Mouse (Mus musculus) kidney, embryonic 14.5 days (tissue): ENCODE data around the gene Gdap1l1. TPM values are rescaled to one million over a fixed set of nuclear protein-coding genes. Genes with fewer than 3 reads are reported as not detected.
A peak's percentile ranks its signal among the peaks of the same experiment; 100 is the strongest.

Source experiments
- ATAC-seq: fragments of 200-750 bp; cut with Nextera tagmentation; 2 replicates; pipeline ENCODE4 v1.8.0; 2017; ENCODE audit warnings: moderate number of reproducible peaks, mild to moderate bottlenecking, moderate TSS enrichment, moderate library complexity; ENCODE audit not compliant: low FRiP score, low TSS enrichment
- H3K27ac ChIP-seq: fragments of 300-500 bp; sonication (generic); 2 replicates; pipeline ENCODE4 v1.5.1; 2014; ENCODE audit warnings: low read depth, mild to moderate bottlenecking, low read length, moderate library complexity, mixed read lengths
- H3K27me3 ChIP-seq: fragments of 300-500 bp; sonication (generic); 2 replicates; pipeline ENCODE4 v1.6.1; 2014; ENCODE audit warnings: mild to moderate bottlenecking, low read length; ENCODE audit not compliant: control insufficient read depth, insufficient read depth
- H3K36me3 ChIP-seq: fragments of 300-500 bp; sonication (generic); 2 replicates; pipeline ENCODE4 v1.6.1; 2014; ENCODE audit warnings: low read length, mixed read lengths; ENCODE audit not compliant: control insufficient read depth, insufficient read depth
- H3K4me1 ChIP-seq: fragments of 300-500 bp; sonication (generic); 2 replicates; pipeline ENCODE4 v1.6.1; 2014; ENCODE audit warnings: low read length, mixed read lengths; ENCODE audit not compliant: control insufficient read depth, insufficient read depth
- H3K4me2 ChIP-seq: fragments of 300-500 bp; sonication (generic); replicated peaks from 2 replicates; pipeline ENCODE4 v1.6.1; 2014; ENCODE audit warnings: low read depth, mild to moderate bottlenecking, low read length
- H3K4me3 ChIP-seq: fragments of 300-500 bp; sonication (generic); 2 replicates; pipeline ENCODE4 v1.5.1; 2014; ENCODE audit warnings: mild to moderate bottlenecking, low read length
- H3K9ac ChIP-seq: fragments of 300-500 bp; sonication (generic); 2 replicates; pipeline ENCODE4 v1.6.1; 2014; ENCODE audit warnings: low read depth, mild to moderate bottlenecking, low read length, moderate library complexity
- H3K9me3 ChIP-seq: fragments of 300-500 bp; sonication (generic); 2 replicates; pipeline ENCODE4 v1.6.1; 2016; ENCODE audit warnings: low read length; ENCODE audit not compliant: control insufficient read depth
- WGBS: fragments of 180-500 bp; shearing (Covaris S2); extraction: QIAGEN DNeasy Blood & Tissue Kit; methylation state at CpG from one replicate; pipeline ENCODE4 v1.1.7; 2014; 5-methylcytosine and 5-hydroxymethylcytosine counted together
- polyA plus RNA-seq: library from polyadenylated mRNA; unstranded; fragments of >200 nt; fragmentation: Nextera tagmentation; extraction: Ambion mirVana; gene quantifications from 2 replicates; pipeline ENCODE4 v1.2.1, GENCODE M21; 2014

Gdap1l1 gene
- 0.41 and 0.74 TPM in 2 replicates for polyA plus RNA-seq

DNA sequence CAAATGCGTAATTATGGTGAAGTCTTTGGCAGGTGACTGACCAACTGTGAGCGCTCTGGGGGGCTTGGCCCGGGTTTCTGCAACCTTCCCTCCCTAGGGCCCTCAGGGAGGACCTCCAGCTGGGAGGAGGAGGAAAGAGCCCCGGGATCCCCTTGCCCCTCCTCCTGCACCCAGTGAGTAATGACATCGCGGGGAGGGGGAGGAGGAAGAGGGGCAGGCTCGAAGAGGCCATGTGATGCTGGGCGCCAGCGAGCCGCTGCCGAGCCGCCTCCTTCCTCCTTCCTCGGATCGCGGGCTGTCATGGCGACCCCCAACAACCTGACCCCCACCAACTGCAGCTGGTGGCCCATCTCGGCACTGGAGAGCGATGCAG, at the start of gene Gdap1l1:
Gdap1l1 (plus strand) TSS at position 231 of the 373 bp plus-strand sequence.
- H3K4me3 ChIP-seq, result peak within 1 kb of the TSS; percentile 36
- H3K4me1 ChIP-seq, result 0 out of 2 replicates have a peak, but pooled peaks cover 6% of the 10 kb centered on the region
- H3K27ac ChIP-seq, result no peak within 1 kb of the TSS
- ATAC-seq, result no peak
- H3K27me3 ChIP-seq, result peaks cover 11% of the 10 kb centered on the region
- 1% methylated on average over 12 of the region's 18 CpGs for WGBS
- no peaks in the 10 kb centered on the region for H3K9me3 ChIP-seq
- peak within 1 kb of the TSS; percentile 46 for H3K4me2 ChIP-seq
- no peaks in the 10 kb centered on the region for H3K36me3 ChIP-seq
- no peak within 1 kb of the TSS for H3K9ac ChIP-seq

- Histone ChIP-seq H3K9me3 (no peaks in the 10 kb centered on the region), H3K4me2 (no peak overlapping the region), H3K4me3 (no peak overlapping the region), H3K27ac (no peak overlapping the region), H3K36me3 (no peaks in the 10 kb centered on the region), H3K4me1 (no peaks in the 10 kb centered on the region), H3K9ac (no peak overlapping the region), H3K27me3 (no peaks in the 10 kb centered on the region)
- WGBS, result 70% methylated on average over 6 of the region's 6 CpGs
- no peak for ATAC-seq
Measured at GRCm38 (mm10) chr2:163392436-163392835, 45.8 kb upstream of the Gdap1l1 start.

- 90% methylated on average over 10 of the region's 10 CpGs for WGBS
- no peak overlapping the region for H3K9ac ChIP-seq
- no peak overlapping the region for H3K4me3 ChIP-seq
- no peak overlapping the region for H3K4me2 ChIP-seq
- H3K27me3 ChIP-seq, result no peaks in the 10 kb centered on the region
- no peak overlapping the region for H3K27ac ChIP-seq
- ATAC-seq, result no peak
- no peaks in the 10 kb centered on the region for H3K9me3 ChIP-seq
- no peaks in the 10 kb centered on the region for H3K36me3 ChIP-seq
- no peaks in the 10 kb centered on the region for H3K4me1 ChIP-seq
Measured at GRCm38 (mm10) chr2:163393241-163393640, 45.0 kb upstream of the Gdap1l1 start.

GRCm38 (mm10) chr2:163393976-163394375, 44.3 kb upstream of the Gdap1l1 start:
- H3K4me1 ChIP-seq, result 0 out of 2 replicates have a peak, but pooled peaks cover 2% of the 10 kb centered on the region
- H3K9me3 ChIP-seq, result no peaks in the 10 kb centered on the region
- H3K36me3 ChIP-seq, result no peaks in the 10 kb centered on the region
- no peak overlapping the region for H3K4me3 ChIP-seq
- no peak overlapping the region for H3K9ac ChIP-seq
- H3K27me3 ChIP-seq, result no peaks in the 10 kb centered on the region
- WGBS, result 75% methylated on average over 6 of the region's 6 CpGs
- no peak for ATAC-seq
- no peak overlapping the region for H3K27ac ChIP-seq
- no peak overlapping the region for H3K4me2 ChIP-seq

DNA sequence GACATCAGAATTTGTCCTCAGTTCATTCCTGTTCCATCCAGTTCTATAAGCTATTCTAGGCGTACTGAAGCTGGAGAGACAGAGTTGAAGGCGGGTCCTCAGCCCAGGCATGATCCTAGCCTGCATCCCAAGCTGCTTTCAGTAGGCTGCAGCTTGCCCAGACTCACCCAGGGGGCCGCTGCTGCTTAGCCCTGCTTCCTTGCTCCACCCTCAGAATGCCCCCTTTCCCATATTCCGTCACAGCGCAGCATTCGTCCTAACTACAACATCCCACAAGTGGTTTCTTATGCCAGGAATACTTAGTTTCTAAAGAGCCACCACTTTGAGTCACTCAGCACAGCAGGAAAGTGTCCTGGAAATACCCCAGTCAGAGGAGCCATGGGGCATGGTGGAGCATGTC, 43.3 kb upstream of the Gdap1l1 start:
- H3K4me1 ChIP-seq, result 0 out of 2 replicates have a peak, but pooled peaks cover 2% of the 10 kb centered on the region
- no peak overlapping the region for H3K27ac ChIP-seq
- ATAC-seq, result no peak
- H3K9me3 ChIP-seq, result no peaks in the 10 kb centered on the region
- no peaks in the 10 kb centered on the region for H3K36me3 ChIP-seq
- 81% methylated on average over 6 of the region's 6 CpGs for WGBS
- no peaks in the 10 kb centered on the region for H3K27me3 ChIP-seq
- no peak overlapping the region for H3K9ac ChIP-seq
- no peak overlapping the region for H3K4me3 ChIP-seq
- no peak overlapping the region for H3K4me2 ChIP-seq

- Histone ChIP-seq H3K4me2 (peak overlapping the region; percentile 38), H3K36me3 (no peaks in the 10 kb centered on the region), H3K9me3 (no peaks in the 10 kb centered on the region), H3K27me3 (no peaks in the 10 kb centered on the region), H3K27ac (no peak overlapping the region), H3K4me1 (0 out of 2 replicates have a peak, but pooled peaks cover 2% of the 10 kb centered on the region), H3K9ac (0 out of 2 replicates have a peak overlapping the region, but pooled peaks have one; percentile 15), H3K4me3 (peak overlapping the region; percentile 22)
- no peak for ATAC-seq
- WGBS, result 88% methylated on average over 19 of the region's 19 CpGs
Measured at GRCm38 (mm10) chr2:163397071-163397470, 41.2 kb upstream of the Gdap1l1 start.

DNA sequence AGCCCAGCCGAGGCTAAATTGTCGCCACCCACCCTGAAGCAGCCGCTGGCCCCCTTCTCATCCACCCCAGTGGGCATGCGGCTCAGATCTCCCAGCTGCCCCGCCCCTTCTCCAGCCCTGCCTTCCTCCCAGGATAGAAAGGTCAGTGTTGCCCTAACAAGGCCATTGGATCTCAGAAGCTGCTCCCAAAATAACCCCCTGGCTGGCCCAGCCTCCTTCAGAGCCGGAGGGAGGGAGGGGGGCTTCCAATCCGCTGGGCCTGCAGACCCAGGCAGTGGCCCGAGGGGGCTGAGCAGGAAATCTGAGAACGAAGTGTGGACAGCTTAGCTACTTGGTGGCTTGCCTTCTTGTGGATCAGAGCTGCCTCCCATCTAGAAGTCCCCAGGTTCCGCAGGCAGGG, 40.4 kb upstream of the Gdap1l1 start, which contains the start of gene Jph2:
Jph2 (minus strand) TSS at position 89 of the 400 bp plus-strand sequence.
- Histone ChIP-seq H3K36me3 (no peaks in the 10 kb centered on the region), H3K4me3 (peak within 1 kb of the TSS; percentile 22), H3K9ac (peak within 1 kb of the TSS; percentile 15; the same call in 1 of the 2 replicates), H3K4me1 (0 out of 2 replicates have a peak, but pooled peaks cover 2% of the 10 kb centered on the region), H3K9me3 (no peaks in the 10 kb centered on the region), H3K27me3 (no peaks in the 10 kb centered on the region), H3K27ac (0 out of 2 replicates have a peak within 1 kb of the TSS, but pooled peaks have one; percentile 12), H3K4me2 (peak within 1 kb of the TSS; percentile 38)
- 4% methylated on average over 10 of the region's 10 CpGs for WGBS
- peak; percentile 87 for ATAC-seq

GRCm38 (mm10) chr2:163398770-163399169, 39.5 kb upstream of the Gdap1l1 start:
- Histone ChIP-seq H3K4me2 (no peak overlapping the region), H3K36me3 (no peaks in the 10 kb centered on the region), H3K4me3 (no peak overlapping the region), H3K27ac (no peak overlapping the region), H3K9me3 (no peaks in the 10 kb centered on the region), H3K9ac (no peak overlapping the region), H3K4me1 (0 out of 2 replicates have a peak, but pooled peaks cover 2% of the 10 kb centered on the region), H3K27me3 (no peaks in the 10 kb centered on the region)
- 76% methylated on average over 4 of the region's 4 CpGs for WGBS
- ATAC-seq, result no peak

DNA sequence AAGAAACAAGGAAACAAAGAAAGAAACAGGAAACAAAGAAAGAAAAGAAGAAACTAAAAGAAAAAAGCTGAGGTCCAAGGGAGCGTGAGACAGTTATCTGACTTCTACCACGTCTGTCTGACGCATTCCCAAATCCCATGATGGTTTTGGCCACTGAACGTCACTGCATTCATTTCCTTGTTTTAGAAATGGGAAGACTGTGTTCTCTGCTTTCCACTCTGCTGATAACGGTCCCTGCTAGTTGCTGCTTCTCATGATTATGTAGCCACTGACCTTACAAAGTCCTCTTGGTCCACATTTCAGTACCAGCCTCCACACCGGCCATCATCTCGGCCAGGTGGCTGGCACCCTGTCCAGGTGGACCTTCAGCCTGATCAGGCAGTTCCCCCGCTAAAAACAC, 39.1 kb upstream of the Gdap1l1 start:
- H3K4me3 ChIP-seq, result no peak overlapping the region
- H3K9ac ChIP-seq, result no peak overlapping the region
- H3K36me3 ChIP-seq, result no peaks in the 10 kb centered on the region
- no peak for ATAC-seq
- WGBS, result 82% methylated on average over 8 of the region's 8 CpGs
- 0 out of 2 replicates have a peak, but pooled peaks cover 2% of the 10 kb centered on the region for H3K4me1 ChIP-seq
- H3K9me3 ChIP-seq, result no peaks in the 10 kb centered on the region
- no peak overlapping the region for H3K4me2 ChIP-seq
- H3K27ac ChIP-seq, result no peak overlapping the region
- no peaks in the 10 kb centered on the region for H3K27me3 ChIP-seq
